Mouse (Mus musculus) embryonic facial prominence, embryonic 14.5 days (tissue): Measurements from ENCODE around the gene Fem1a. TPM values are rescaled to one million over a fixed set of nuclear protein-coding genes. Genes with fewer than 3 reads are reported as not detected.
"Not testable (repeated sequence)": the region's sequence is repeated elsewhere in the genome, so short reads cannot be mapped to it uniquely, and the experiment has no call there.

ENCODE experiments used
- ATAC-seq: fragments of 200-750 bp; cut with Nextera tagmentation; 2 replicates; pipeline ENCODE4 v1.8.0; 2017; ENCODE audit warnings: low read depth, moderate number of reproducible peaks, moderate TSS enrichment
- DNase-seq: peaks from one replicate; pipeline ENCODE4 v3.0.0-alpha.2; 2015; ENCODE audit warnings: low spot score
- H3K27ac ChIP-seq: fragments of 300-500 bp; sonication (generic); replicated peaks from 2 replicates; pipeline ENCODE4 v1.5.1; 2014; ENCODE audit warnings: low read depth, mild to moderate bottlenecking, low read length, moderate library complexity
- H3K27me3 ChIP-seq: fragments of 300-500 bp; sonication (generic); replicated peaks from 2 replicates; pipeline ENCODE4 v1.6.1; 2014; ENCODE audit warnings: low read length; ENCODE audit not compliant: control insufficient read depth, insufficient read depth
- H3K36me3 ChIP-seq: fragments of 300-500 bp; sonication (generic); 2 replicates; pipeline ENCODE4 v1.6.1; 2014; ENCODE audit warnings: low read length, mixed read lengths; ENCODE audit not compliant: control insufficient read depth, insufficient read depth
- H3K4me1 ChIP-seq: fragments of 300-500 bp; sonication (generic); 2 replicates; pipeline ENCODE4 v1.6.1; 2014; ENCODE audit warnings: antibody characterized with exemption, low read length; ENCODE audit not compliant: control insufficient read depth, insufficient read depth
- H3K4me2 ChIP-seq: fragments of 300-500 bp; sonication (generic); 2 replicates; pipeline ENCODE4 v1.6.1; 2014; ENCODE audit warnings: low read depth, mild to moderate bottlenecking, low read length, moderate library complexity, mixed read lengths
- H3K4me3 ChIP-seq: fragments of 300-500 bp; sonication (generic); 2 replicates; pipeline ENCODE4 v1.5.1; 2014; ENCODE audit warnings: low read depth, mild to moderate bottlenecking, low read length
- H3K9ac ChIP-seq: fragments of 300-500 bp; sonication (generic); 2 replicates; pipeline ENCODE4 v1.6.1; 2014; ENCODE audit warnings: low read depth, mild to moderate bottlenecking, low read length, moderate library complexity, mixed read lengths
- H3K9me3 ChIP-seq: fragments of 300-500 bp; sonication (generic); 2 replicates; pipeline ENCODE4 v1.6.1; 2016; ENCODE audit warnings: low read length; ENCODE audit not compliant: control insufficient read depth
- WGBS: fragments of 180-500 bp; shearing (Covaris S2); extraction: QIAGEN DNeasy Blood & Tissue Kit; methylation state at CpG from one replicate; pipeline ENCODE4 v1.1.7; 2014; 5-methylcytosine and 5-hydroxymethylcytosine counted together
- polyA plus RNA-seq: library from polyadenylated mRNA; unstranded; fragments of >200 nt; fragmentation: Nextera tagmentation; extraction: Ambion mirVana; gene quantifications from 2 replicates; pipeline ENCODE4 v1.2.1, GENCODE M21; 2014

Fem1a gene
- polyA plus RNA-seq, 1 experiment from 2014 or later: 20.5 TPM

DNA sequence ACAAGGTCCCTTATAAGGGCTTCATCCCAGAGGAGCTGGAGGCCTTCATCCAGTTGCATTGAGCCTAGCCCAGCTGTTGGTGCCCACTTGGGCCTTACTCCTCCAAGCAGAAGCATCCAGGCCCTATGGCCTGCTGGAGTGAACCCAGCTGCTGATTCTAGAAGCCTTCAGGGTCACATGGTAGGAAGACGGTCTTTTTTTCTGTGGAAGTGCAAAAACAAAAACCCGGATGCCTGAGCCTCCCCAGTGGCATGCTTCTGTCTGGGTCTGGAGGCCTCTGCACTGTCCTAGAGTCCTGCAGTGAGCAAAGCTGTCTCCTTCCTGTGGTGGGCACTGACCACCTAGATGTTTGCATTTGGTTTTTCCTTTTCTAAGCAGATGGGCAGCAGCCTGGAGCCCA lies 2.2 kb downstream of the Fem1a start:
- H3K4me3 ChIP-seq, ATAC-seq, DNase-seq, H3K4me1 ChIP-seq, H3K9me3 ChIP-seq, H3K9ac ChIP-seq, H3K27ac ChIP-seq, H3K27me3 ChIP-seq: not testable (repeated sequence)
- 60% methylated on average over 2 of the region's 2 CpGs for whole genome bisulfite sequencing
- Histone ChIP-seq H3K36me3 (peaks cover 49% of the 10 kb centered on the region), H3K4me2 (0 out of 2 replicates have a peak overlapping the region, but pooled peaks have one; percentile 18)

- H3K9me3 ChIP-seq: no peaks in the 10 kb centered on the region
- peak overlapping the region; percentile 18; the same call in 1 of the 2 replicates for H3K4me2 ChIP-seq
- H3K27ac ChIP-seq: no peak overlapping the region
- H3K4me3 ChIP-seq: no peak overlapping the region
- 88% methylated on average over 9 of the region's 10 CpGs for WGBS
- H3K36me3 ChIP-seq: peaks cover 49% of the 10 kb centered on the region
- H3K4me1 ChIP-seq: peaks cover 4% of the 10 kb centered on the region; the same call in 1 of the 2 replicates
- DNase-seq (no peak), ATAC-seq (no peak)
- peak overlapping the region; percentile 20; the same call in 1 of the 2 replicates for H3K9ac ChIP-seq
- H3K27me3 ChIP-seq: no peaks in the 10 kb centered on the region
These were observed 2.9 kb downstream of the Fem1a start for GRCm38 (mm10) chr17:56259301-56260037.

GRCm38 (mm10) chr17:56261166-56261565 lies 4.6 kb downstream of the Fem1a start:
- H3K4me1 ChIP-seq: peaks cover 4% of the 10 kb centered on the region; the same call in 1 of the 2 replicates
- no peak overlapping the region for H3K4me2 ChIP-seq
- H3K36me3 ChIP-seq: peaks cover 49% of the 10 kb centered on the region
- H3K27ac ChIP-seq: 0 out of 2 replicates have a peak overlapping the region, but pooled peaks have one; percentile 1
- ATAC-seq: no peak
- H3K27me3 ChIP-seq: no peaks in the 10 kb centered on the region
- H3K4me3 ChIP-seq: no peak overlapping the region
- WGBS: 66% methylated on average over 3 of the region's 3 CpGs
- DNase-seq: peak; percentile 61
- no peak overlapping the region; the same call in 1 of the 2 replicates for H3K9ac ChIP-seq
- H3K9me3 ChIP-seq: no peaks in the 10 kb centered on the region

DNA sequence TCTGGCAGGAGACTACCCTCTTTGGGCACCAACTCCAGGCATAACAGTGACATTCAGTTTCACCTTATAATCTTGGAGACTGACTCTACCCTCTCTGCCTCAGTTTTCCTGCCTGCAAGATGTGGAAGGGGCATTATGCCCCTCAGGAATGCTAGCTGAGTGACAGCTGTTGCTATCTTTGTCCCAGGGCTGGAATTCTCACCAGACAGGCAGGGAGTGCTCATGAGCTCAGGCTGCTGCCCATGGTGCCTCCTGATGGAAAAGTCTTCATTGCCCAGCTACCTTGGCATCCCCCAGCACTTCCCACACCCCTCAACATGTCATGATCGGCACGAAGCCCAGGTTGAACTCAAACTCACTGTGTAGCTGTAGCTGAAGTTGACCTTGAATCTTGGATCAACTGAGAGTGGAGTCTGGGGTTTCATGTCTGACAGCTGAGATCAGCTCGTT lies 6.1 kb downstream of the Fem1a start:
- Histone ChIP-seq H3K4me2 (no peak overlapping the region), H3K9me3 (no peaks in the 10 kb centered on the region), H3K36me3 (peaks cover 49% of the 10 kb centered on the region), H3K27ac (no peak overlapping the region), H3K4me3 (no peak overlapping the region), H3K4me1 (peaks cover 4% of the 10 kb centered on the region; the same call in 1 of the 2 replicates), H3K27me3 (no peaks in the 10 kb centered on the region), H3K9ac (no peak overlapping the region)
- ATAC-seq (no peak), DNase-seq (no peak)
- 89% methylated on average over 3 of the region's 3 CpGs for WGBS

GRCm38 (mm10) chr17:56264020-56264419 lies 7.4 kb downstream of the Fem1a start:
- ATAC-seq: peak; percentile 74
- Histone ChIP-seq H3K27ac (no peak overlapping the region), H3K4me2 (no peak overlapping the region), H3K36me3 (peaks cover 42% of the 10 kb centered on the region), H3K4me3 (no peak overlapping the region), H3K9me3 (no peaks in the 10 kb centered on the region), H3K9ac (no peak overlapping the region), H3K4me1 (peaks cover 4% of the 10 kb centered on the region; the same call in 1 of the 2 replicates), H3K27me3 (no peaks in the 10 kb centered on the region)
- peak; percentile 78 for DNase-seq
- WGBS: 27% methylated on average over 8 of the region's 8 CpGs

DNA sequence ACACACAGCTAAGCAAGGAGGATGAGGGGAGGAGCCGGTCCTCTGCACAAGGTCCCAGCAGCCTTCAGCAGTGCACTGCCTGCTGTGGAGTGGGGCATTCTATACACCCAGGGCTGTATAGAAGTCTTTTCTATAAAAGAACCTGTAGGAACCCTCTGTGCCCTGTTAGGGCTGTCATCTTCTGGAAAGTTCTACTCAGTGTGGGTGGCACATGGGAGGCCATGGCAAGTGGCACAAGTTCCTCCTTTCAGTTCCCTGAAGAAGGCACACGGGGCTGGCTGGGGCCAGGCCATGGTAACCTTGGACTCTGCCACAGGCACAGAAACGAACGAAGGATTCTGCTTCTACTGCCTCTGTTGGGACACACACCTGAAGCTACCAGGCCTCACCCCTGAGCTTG lies 8.4 kb downstream of the Fem1a start:
- DNase-seq (no peak), ATAC-seq (no peak)
- Histone ChIP-seq H3K27ac (no peak overlapping the region), H3K27me3 (no peaks in the 10 kb centered on the region), H3K9me3 (no peaks in the 10 kb centered on the region), H3K4me3 (no peak overlapping the region), H3K9ac (no peak overlapping the region), H3K36me3 (peaks cover 32% of the 10 kb centered on the region), H3K4me1 (no peaks in the 10 kb centered on the region), H3K4me2 (no peak overlapping the region)
- 92% methylated on average over 4 of the region's 4 CpGs for WGBS

GRCm38 (mm10) chr17:56265869-56266268 lies 9.3 kb downstream of the Fem1a start:
- no peaks in the 10 kb centered on the region for H3K4me1 ChIP-seq
- H3K9me3 ChIP-seq: no peaks in the 10 kb centered on the region
- no peak overlapping the region for H3K4me3 ChIP-seq
- no peak overlapping the region for H3K9ac ChIP-seq
- H3K4me2 ChIP-seq: no peak overlapping the region
- H3K27ac ChIP-seq: no peak overlapping the region
- H3K27me3 ChIP-seq: no peaks in the 10 kb centered on the region
- H3K36me3 ChIP-seq: peaks cover 29% of the 10 kb centered on the region
- 88% methylated on average over 3 of the region's 3 CpGs for WGBS
- ATAC-seq (no peak), DNase-seq (no peak)

DNA sequence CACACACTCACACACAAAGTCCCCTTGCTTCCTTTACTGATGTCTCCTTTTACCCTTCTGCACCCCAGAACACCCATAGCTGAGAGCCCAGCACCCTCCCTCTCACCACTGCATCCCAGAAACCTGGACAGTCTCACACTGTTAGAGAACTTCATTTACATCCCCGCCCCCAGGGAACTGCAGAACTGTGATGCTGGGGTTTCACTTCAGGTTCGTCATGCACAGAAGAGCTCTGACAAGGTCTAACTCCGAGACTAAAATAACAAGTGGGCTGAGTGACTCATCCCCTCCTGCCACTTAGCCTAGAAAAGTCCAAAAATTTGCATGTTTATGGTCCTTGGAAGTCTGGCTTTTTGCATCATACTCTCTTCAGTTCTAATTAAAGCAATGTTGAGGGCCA lies 9.7 kb downstream of the Fem1a start:
- Histone ChIP-seq H3K27ac (no peak overlapping the region), H3K36me3 (peaks cover 28% of the 10 kb centered on the region), H3K9ac (no peak overlapping the region), H3K4me2 (no peak overlapping the region), H3K27me3 (no peaks in the 10 kb centered on the region), H3K4me1 (no peaks in the 10 kb centered on the region), H3K9me3 (no peaks in the 10 kb centered on the region), H3K4me3 (no peak overlapping the region)
- 54% methylated on average over 3 of the region's 3 CpGs for WGBS
- ATAC-seq (no peak), DNase-seq (no peak)
